Mouse (Mus musculus) kidney, adult 18-20 months (tissue): ENCODE results near the gene Psd.

ENCODE experiments used
- DNase-seq: peaks from one replicate; pipeline ENCODE4 v3.0.0; 2021

Psd gene

DNA sequence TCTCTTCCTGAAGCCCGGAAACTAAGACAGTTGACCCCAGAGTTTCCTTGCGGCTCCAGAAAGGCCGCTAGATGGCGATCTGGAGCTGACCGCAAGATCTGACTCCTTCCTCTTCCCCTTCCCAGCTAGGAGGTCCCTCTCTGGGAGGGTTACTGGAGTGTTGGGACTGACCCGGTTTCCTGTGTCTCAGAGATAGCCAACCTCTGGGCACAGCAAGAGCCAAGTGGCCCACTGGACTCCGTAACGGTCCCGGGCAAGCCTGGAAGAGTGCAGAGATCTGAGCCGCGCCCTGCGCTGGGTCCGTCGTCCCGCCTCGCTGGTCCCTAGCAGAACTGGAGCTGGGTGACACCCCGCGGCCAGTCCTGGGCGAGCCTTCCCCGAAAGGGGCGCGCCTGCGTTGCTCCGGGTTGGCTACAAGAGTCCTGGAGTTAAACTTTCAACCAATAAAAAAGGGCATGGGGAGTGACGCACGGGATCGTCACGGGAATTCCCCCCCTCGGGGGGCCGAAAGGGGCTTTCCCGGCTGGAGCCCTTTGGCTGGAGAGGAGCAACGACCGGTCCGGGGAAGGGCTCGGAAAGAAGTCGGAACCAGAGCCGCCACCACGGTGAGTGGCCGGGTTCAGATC, 22.6 kb downstream of the Psd start, which contains the start of gene Nfkb2:
Nfkb2 (plus strand) TSS at position 105 of the 626 bp plus-strand sequence.
- DNase-seq: peak; percentile 96

DNA sequence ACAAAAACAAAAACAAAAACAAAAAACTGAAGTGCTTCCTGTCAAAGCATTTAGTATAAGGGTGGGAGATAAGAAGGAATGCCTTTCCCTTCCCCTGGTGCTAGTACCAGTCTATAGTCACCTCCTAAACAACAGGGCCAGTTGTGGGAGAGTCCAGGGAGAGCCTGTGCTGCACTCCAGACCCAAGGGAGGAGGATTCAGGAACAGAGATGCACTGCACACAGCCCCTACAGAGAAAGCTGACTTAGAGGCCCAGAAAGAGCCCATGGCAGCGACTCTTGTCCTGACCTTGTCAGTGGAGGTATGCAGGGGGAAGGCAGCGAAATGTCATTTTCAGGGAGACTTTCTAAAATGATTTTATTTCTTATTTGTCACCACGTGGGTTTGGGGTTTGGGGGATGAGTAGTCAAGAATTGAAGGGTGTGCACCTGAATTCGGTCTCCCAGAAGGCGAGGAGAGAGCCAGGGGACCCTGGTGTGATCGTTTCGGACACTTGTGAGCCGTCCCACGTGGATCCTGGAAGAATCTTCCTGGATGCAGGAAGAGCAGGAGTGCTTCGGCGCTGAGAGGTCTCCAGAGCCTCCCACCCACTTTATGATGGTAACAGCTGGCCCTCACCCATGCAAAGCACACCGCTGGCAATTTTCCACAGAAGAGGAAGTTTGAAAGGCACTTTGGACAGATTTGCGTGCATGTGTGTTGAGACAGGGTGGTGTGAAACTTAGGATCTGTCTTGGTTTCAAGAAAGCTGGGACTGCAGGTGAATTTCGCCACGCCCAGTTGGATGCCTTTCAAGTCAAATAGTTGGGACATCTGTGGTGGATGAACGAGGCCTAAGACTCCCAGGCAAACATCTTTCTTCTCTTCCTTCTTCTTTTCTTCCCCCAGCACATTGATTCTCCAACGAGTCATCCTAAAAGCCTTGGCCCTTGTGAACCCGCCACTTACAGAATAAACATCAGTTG, 23.4 kb downstream of the Psd start:
- DNase-seq: no peak

DNA sequence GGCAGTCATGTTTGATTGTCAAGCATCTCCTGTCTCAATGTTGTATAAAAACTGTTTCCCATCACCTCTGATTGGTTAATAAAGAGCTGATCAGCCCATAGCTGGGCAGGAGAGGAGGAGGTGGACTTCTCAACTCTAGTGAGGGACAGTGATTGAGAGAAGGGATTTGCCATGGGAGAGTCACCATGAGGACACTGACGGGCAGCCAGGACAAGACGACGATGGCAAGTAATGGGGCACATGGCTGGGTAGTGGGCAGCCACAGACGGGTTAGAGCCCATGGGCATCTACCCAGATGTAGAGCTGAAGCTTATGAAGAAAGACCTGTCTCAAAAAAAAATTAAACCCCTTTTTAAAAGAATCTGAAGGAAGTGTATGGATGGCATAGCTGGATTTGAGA, 24.4 kb downstream of the Psd start:
- no peak for DNase-seq

DNA sequence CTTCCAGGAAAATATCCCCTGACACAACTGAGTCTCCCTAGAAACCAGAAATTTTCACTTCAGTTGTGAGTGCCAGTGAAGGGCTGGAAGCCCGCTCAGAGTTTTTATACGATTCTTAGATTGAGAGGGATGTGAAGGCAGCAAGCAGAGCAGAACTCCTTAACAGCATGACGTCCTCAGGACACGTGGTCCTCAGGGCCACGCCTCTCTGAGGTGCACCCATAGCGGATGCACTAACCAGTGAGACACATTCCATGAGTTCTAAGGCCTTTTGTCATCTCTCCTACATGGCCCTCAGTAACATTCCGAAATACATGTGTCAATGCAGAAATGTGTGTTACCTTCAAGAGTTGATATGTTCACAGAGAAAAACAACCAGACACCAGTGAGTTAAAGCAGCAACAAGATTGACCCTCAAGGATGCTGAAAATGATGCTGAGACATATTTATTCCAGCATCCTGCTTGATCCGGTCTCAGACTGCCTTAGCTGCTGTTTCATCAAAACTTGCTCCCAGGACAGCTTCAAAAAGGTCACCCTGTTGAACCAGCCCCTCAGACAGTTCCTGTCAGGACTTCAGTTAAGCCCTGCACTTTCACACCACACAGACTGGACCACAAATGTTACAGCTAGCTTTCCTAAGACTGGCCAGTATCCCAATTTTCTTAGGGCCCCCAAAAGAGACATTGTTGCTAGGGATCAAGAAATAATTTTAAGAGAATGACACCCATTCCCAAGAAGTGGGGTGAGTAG, 26.5 kb downstream of the Psd start:
- no peak for DNase-seq

DNA sequence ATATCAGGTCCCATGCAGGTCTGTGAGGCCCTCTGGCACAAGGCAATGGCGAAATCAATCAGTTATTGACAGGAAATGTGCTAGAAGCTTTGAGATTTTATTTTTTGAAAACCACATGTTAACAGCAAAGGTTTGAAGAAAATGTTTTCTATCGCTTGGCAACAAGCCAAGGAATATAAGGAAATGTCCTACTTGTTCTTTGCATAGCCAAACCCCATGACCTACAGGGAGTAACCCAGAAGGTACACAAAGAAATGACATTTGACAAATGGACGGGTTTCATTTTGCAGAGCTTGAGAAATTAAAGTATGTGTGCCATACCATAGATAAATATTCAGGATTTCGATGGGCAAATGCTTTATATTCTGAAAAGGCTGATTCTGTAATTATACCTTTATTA, 30.0 kb downstream of the Psd start:
- no peak for DNase-seq

DNA sequence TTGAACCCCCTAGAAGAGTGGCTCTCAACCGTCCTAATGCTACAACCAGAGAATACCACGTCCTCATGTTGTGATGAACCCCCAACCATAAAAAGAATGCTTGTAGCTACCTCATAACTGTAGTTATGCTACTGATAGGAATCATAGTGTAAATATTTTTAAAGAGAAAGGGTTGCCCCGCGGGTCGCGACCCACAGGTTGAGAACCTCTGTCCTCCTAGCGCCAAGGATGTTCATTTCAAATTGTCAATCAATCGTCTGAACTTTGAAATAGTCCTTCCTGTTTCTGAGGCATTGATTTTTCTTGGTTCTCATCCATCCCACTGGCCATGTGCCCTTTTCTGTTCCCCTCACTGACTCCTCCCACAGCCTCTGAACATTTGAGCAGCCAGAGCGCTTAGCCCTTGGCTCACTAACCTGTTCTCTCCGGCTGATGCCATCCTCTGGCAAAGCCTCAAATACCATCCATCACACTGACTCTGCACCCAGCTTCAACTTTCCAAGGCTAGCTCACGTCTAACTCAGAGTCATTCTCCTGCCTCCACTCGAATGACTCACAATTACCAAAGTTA, 36.3 kb downstream of the Psd start:
- no peak for DNase-seq

DNA sequence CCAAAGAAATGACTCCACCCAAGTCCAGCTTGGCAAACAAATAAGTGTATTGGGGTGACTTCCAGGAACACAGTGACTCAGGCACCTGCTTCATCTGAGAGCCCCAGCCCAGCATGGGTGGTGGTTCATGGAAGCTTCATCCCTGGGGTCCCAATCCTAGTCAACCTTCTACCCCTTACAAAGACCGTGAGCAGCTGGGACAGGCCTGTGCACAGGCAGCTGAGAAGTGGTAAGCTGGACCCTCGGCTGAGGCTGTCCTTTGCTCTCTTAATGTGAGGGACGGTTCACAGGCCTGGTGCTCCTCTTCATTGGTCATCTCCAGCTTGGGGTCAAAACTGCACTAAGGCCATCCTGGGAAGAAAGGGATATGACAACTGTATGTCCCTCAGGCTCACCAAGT, 39.4 kb downstream of the Psd start:
- no peak for DNase-seq

DNA sequence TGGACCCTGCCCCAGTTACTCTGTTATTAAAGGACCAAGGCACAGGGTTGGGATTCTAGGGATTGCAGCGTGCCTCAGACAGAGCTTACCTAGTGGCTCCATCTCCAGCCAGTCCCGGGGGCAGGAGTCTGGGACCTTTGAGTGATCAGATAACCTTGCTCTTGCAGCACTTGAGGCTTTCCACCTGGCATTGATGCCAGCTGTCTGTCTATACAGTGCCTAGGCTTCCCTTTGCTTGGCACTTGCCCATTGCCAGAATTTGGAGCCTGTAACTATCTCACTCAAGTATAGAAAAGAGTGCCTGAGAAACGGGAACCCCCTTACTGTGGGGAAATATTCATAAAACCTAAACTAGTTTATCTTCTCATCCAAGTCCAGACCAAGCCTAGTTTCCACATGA, 40.0 kb downstream of the Psd start:
- DNase-seq: no peak

DNA sequence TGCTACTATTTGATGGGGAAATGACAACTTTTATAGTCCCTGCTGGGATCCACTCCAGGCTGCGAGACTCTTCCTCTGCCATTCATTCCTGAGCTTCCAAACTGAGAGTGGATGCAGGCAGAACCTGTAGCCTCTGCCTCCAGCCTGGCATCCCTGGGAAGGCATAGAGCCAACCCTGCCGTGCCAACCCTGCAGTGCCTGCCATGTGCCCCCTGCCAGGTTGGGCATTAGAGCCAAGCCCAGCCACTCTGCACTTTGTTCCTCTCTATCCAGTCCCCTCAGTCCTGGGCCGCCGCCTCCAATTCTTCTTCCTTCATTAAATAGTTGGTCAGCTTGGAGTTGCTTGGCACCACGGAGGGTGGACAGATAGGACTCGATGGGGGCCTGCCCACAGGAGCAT, 40.9 kb downstream of the Psd start:
- DNase-seq: peak; percentile 30

DNA sequence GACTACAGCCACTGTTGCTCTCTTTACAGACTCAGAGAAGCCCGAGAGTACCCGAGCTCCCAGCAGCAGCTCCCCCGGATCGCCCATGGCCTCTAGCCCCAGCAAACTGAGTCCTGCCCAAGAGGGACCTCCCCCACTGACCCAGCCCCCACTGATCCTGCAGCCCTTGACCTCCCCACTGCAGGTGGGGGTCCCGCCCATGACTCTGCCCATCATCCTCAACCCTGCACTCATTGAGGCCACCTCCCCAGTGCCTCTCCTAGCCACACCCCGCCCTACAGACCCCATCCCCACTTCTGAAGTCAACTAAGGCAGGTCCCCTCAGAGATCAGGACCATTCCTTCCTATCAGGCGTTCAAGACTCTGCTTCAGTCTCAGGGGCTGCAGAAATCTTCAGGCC, 41.3 kb downstream of the Psd start:
- DNase-seq: no peak

DNA sequence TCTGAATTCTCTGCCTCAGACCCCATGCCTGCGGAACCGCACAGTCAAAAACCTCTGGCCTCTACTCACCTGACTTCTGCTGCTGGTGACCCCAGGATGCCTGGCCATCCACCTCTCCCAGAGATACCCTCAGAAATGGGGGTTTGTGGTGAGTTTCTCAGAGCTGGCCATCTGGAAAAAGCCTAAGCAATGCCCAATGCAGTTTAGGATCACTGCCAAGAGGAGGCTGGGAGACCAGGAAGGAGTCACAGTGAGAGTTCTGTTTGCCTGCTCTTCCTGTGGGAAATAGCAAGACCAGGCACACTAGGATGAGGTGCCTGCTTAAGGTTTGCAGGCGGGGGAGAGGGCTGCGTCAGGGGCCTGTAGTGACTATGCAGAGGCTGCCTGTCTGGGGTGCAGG, 42.3 kb downstream of the Psd start:
- no peak for DNase-seq

DNA sequence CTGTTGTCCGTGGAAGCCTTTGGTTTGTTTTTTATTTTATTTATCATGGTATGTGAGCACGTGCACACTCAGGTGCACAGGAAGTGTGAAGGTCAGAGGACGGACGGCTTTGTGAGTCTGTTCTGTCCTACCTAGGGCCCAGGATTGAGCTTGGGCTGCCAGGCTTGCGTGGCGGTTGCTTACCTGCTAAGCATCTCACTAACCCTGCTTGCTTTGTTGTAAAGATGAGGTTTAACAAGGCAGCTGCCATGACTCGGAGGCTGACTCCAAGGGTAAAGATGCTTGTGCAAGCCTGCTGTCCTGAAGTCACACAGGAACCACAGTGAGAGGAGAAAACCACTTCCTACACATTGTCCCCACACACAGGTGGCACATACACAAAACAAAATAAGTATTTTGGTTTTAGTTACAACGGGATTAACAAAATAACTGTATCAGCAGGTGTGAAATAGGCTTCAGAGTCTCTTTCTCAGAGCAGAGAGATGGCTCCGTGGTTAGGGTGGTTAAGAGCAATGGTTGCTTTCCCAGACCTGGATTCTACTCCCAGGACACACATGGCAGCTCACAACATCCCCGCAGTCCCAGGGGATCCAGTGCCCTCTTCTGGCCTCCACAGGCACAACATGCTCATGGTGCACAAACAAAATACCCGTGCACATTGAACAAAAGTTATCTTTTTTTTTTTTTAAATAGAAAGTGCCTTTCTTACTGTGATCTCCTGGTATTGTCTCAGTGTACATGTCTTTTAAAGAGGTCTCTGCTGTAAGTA, 44.7 kb downstream of the Psd start:
- DNase-seq: no peak

DNA sequence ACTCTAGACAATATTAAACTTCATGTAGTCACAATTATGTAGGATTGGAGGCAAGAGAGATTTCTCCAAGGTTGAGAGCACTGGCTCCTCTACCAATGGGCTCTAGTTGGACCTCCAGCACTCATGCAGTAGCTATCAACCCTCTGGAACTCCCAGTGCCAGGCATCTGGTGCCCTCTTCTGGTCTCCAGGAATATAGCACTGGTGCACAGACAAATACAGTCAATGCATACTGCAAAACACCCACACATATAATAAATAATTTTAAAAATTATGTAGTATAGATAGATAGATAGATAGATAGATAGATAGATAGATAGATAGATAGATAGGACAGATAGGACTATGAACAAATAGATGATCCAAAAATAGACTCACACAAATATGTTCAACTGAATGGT, 51.6 kb downstream of the Psd start:
- no peak for DNase-seq

DNA sequence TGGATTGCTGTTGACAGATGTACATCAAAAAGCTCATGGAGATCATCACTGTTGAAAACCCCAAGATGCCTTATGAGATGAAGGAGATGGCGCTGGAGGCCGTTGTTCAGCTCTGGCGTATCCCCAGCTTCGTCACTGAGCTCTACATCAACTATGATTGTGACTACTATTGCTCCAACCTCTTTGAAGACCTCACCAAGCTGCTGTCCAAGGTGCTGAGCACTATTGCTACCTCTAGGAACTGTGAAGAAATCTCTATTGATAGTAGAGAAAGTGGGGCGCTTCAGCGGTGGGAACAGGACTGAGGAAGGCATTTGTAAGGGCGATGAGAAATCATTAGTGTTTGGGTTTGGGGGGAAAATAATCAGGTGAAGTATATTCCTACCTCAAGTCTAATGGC, 62.2 kb downstream of the Psd start:
- no peak for DNase-seq
